Mouse (Mus musculus): ENCODE measurements at regions not wholly inside any gene's neighbourhood (a gene's known extent, or its start where the extent isn't known, plus 50 kb on each side); places are given as distances from the start of the nearest gene placed in this dataset.

GRCm38 (mm10) chr19:14816354-14816753, 218.5 kb upstream of the Tle4 start:
- TF ChIP-seq CTCF (IDR thresholded peaks at IDR 0.05; ENCODE audit: low read depth) (no peak), EP300 (optimal IDR thresholded peaks at IDR 0.05) (no peak)

Measured in stomach, postnatal 0 days (tissue).